23 mouse cellular contexts compared by ENCODE assay signal in genomic region chrY:90738431-90738680, GRCm38 (mm10). TPM values are rescaled to one million over a fixed set of nuclear protein-coding genes. Genes with fewer than 3 reads are reported as not detected.
DNase-seq lines count a peak whose midpoint lies in the region; ATAC-seq and TF ChIP-seq lines count a peak whose summit lies in the region.
"Had no signal": no experiment of that assay in that cellular context is flagged by ENCODE, and none has a peak within 500 bp of the region (broad histone marks: within the 10 kb centered on the region; RNA-seq: fewer than 3 reads in every experiment).

No protein-coding gene starts in this region.

- no peak overlapping the region for H3K9ac ChIP-seq in ES-Bruce4 (ENCODE audit: low read depth, poor library complexity, severe bottlenecking)
- no peak overlapping the region for H3K9ac ChIP-seq in liver, embryonic 12.5 days
- H3K9ac ChIP-seq: embryonic facial prominence, embryonic 12.5 days; forebrain, embryonic 12.5 days; heart, embryonic 12.5 days; hindbrain, embryonic 14.5 days had no signal

- DNase-seq in kidney, adult 2 months = peak; percentile 10
- no peak for DNase-seq in kidney, postnatal 4 days
- DNase-seq in CD4-positive helper T cell, adult 2 months (ENCODE audit: low read depth, low spot score) = peak; percentile 51
- DNase-seq in liver = no peak

- H3K4me2 ChIP-seq in liver, embryonic 12.5 days = no peak overlapping the region
- H3K4me2 ChIP-seq: embryonic facial prominence, embryonic 12.5 days; forebrain, embryonic 12.5 days; heart, embryonic 12.5 days; hindbrain, embryonic 14.5 days had no signal

- TF ChIP-seq POLR2A in kidney, adult 2 months (IDR thresholded peaks at IDR 0.05; ENCODE audit: low read depth, low read length) = no peak
- TF ChIP-seq POLR2A in ES-Bruce4 (IDR thresholded peaks at IDR 0.05; ENCODE audit: insufficient read depth, low read length) = no peak

- no peak overlapping the region for H3K4me3 ChIP-seq in kidney, adult 2 months (ENCODE audit: insufficient read depth, low read depth, low read length)
- no peak overlapping the region for H3K4me3 ChIP-seq in ES-Bruce4 (ENCODE audit: low read depth, low read length)
- no peak overlapping the region for H3K4me3 ChIP-seq in liver, embryonic 12.5 days
- H3K4me3 ChIP-seq: embryonic facial prominence, embryonic 12.5 days; forebrain, embryonic 12.5 days; heart, adult 2 months; heart, embryonic 12.5 days; hindbrain, embryonic 10.5 days had no signal

- no peak overlapping the region for H3K27ac ChIP-seq in kidney, adult 2 months (ENCODE audit: insufficient read depth, low read depth, low read length)
- peak overlapping the region; percentile 14 for H3K27ac ChIP-seq in ES-Bruce4 (ENCODE audit: insufficient read depth, low read length)
- no peak overlapping the region for H3K27ac ChIP-seq in liver, embryonic 12.5 days
- H3K27ac ChIP-seq: embryonic facial prominence, embryonic 12.5 days; forebrain, embryonic 12.5 days; heart, adult 2 months; hindbrain, embryonic 10.5 days; hindbrain, embryonic 14.5 days had no signal

- H3K9me3 ChIP-seq in ES-Bruce4 (replicated peaks; ENCODE audit: control insufficient read depth, insufficient read depth, low read length, poor library complexity, severe bottlenecking) = peaks cover 84% of the 10 kb centered on the region
- peaks cover 42% of the 10 kb centered on the region for H3K9me3 ChIP-seq in liver, embryonic 12.5 days (replicated peaks)

- ATAC-seq in megakaryocyte-erythroid progenitor cell, adult 5-6 weeks (replicated peaks; ENCODE audit: low FRiP score, low TSS enrichment, poor library complexity, severe bottlenecking) = 0 out of 2 replicates have a peak, but pooled peaks have one; percentile 0
- ATAC-seq in liver, embryonic 12.5 days = no peak
- ATAC-seq: forebrain, embryonic 16.5 days had no signal

- TF ChIP-seq EP300 in ES-Bruce4 (IDR thresholded peaks at IDR 0.05; ENCODE audit: insufficient read depth, low read depth, low read length) = no peak

- no peaks in the 10 kb centered on the region for H3K27me3 ChIP-seq in kidney, adult 2 months (replicated peaks; ENCODE audit: control insufficient read depth, insufficient read depth, low read length)
- no peaks in the 10 kb centered on the region for H3K27me3 ChIP-seq in ES-Bruce4 (ENCODE audit: control insufficient read depth, insufficient read depth, low read length, poor library complexity, severe bottlenecking)
- no peaks in the 10 kb centered on the region for H3K27me3 ChIP-seq in liver, embryonic 12.5 days (replicated peaks)
- H3K27me3 ChIP-seq: embryonic facial prominence, embryonic 12.5 days; forebrain, embryonic 12.5 days; heart, embryonic 12.5 days had no signal

- H3K36me3 ChIP-seq in kidney, adult 2 months (ENCODE audit: control insufficient read depth, insufficient read depth, low read length) = peaks cover 15% of the 10 kb centered on the region; the same call in 1 of the 2 replicates
- H3K36me3 ChIP-seq in ES-Bruce4 (ENCODE audit: control insufficient read depth, insufficient read depth, low read length, poor library complexity, severe bottlenecking) = peaks cover 60% of the 10 kb centered on the region
- peaks cover 43% of the 10 kb centered on the region for H3K36me3 ChIP-seq in liver, embryonic 12.5 days

- no peaks in the 10 kb centered on the region for H3K4me1 ChIP-seq in kidney, adult 2 months (ENCODE audit: control insufficient read depth, insufficient read depth, low read length)
- no peaks in the 10 kb centered on the region for H3K4me1 ChIP-seq in ES-Bruce4 (ENCODE audit: control insufficient read depth, insufficient read depth, low read length)
- no peaks in the 10 kb centered on the region for H3K4me1 ChIP-seq in liver, embryonic 12.5 days
- H3K4me1 ChIP-seq: embryonic facial prominence, embryonic 12.5 days; forebrain, embryonic 12.5 days; heart, embryonic 12.5 days; hindbrain, embryonic 10.5 days had no signal

- TF ChIP-seq CTCF in kidney, adult 2 months (conservative IDR thresholded peaks at IDR 0.05; ENCODE audit: insufficient read depth, insufficient read length, low read depth, low read length) = no peak
- no peak for TF ChIP-seq CTCF in ES-Bruce4 (IDR thresholded peaks at IDR 0.05; ENCODE audit: low read depth, low read length)

- 83% methylated on average over 1 of the region's 1 CpGs for WGBS in kidney, adult 2 months
- WGBS in liver, embryonic 12.5 days (ENCODE audit: insufficient replicate concordance) = 67% methylated on average over 1 of the region's 1 CpGs

RNA-seq across cellular contexts. Expression of gene Gm21860, which starts 16.3 kb away (rescaled TPM):
- not detected in 2 replicates for polyA plus RNA-seq in kidney, adult 2 months (2012; rRNA removed)
- not detected in 2 replicates for polyA plus RNA-seq in ES-Bruce4 (2011; ENCODE audit: insufficient read depth, insufficient read length, low read depth, missing spikeins)
- not detected in 2 replicates for total RNA-seq in megakaryocyte-erythroid progenitor cell, adult 5-6 weeks (2014; fragmentation: Nextera tagmentation)
- not detected in 2 replicates for total RNA-seq in megakaryocyte-erythroid progenitor cell, adult 5-6 weeks (2017)
- not detected in 2 replicates for polyA plus RNA-seq in liver, embryonic 12.5 days (2016; fragmentation: Nextera tagmentation; extraction: Ambion mirVana)
- total RNA-seq: adrenal gland, adult 8-10 months; adrenal gland, postnatal 36 days; gastrocnemius, postnatal 10 days; heart, adult 2 months; heart, postnatal 25 days had no signal
- polyA plus RNA-seq: cerebellum, adult 2 months; cortical plate, adult 2 months; embryonic facial prominence, embryonic 12.5 days; forebrain, embryonic 12.5 days; forebrain, embryonic 16.5 days; frontal cortex, adult 2 months; gonadal fat pad, adult 2 months; heart, adult 2 months; heart, embryonic 12.5 days; heart, embryonic 16.5 days; hindbrain, embryonic 10.5 days; hindbrain, embryonic 14.5 days had no signal

RNA-seq across cellular contexts. Expression of gene Gm47283, which starts 46.2 kb away (rescaled TPM):
- not detected in 2 replicates for polyA plus RNA-seq in kidney, adult 2 months (2012; rRNA removed)
- not detected in 2 replicates for polyA plus RNA-seq in ES-Bruce4 (2011; ENCODE audit: insufficient read depth, insufficient read length, low read depth, missing spikeins)
- not detected in 2 replicates for total RNA-seq in megakaryocyte-erythroid progenitor cell, adult 5-6 weeks (2014; fragmentation: Nextera tagmentation)
- not detected in 2 replicates for total RNA-seq in megakaryocyte-erythroid progenitor cell, adult 5-6 weeks (2017)
- not detected in 2 replicates for polyA plus RNA-seq in liver, embryonic 12.5 days (2016; fragmentation: Nextera tagmentation; extraction: Ambion mirVana)
- total RNA-seq: adrenal gland, adult 8-10 months; adrenal gland, postnatal 36 days; gastrocnemius, postnatal 10 days; heart, adult 2 months; heart, postnatal 25 days had no signal
- polyA plus RNA-seq: cerebellum, adult 2 months; cortical plate, adult 2 months; embryonic facial prominence, embryonic 12.5 days; forebrain, embryonic 12.5 days; forebrain, embryonic 16.5 days; frontal cortex, adult 2 months; gonadal fat pad, adult 2 months; heart, adult 2 months; heart, embryonic 12.5 days; heart, embryonic 16.5 days; hindbrain, embryonic 10.5 days; hindbrain, embryonic 14.5 days had no signal

Comparison
In these comparisons a context has a peak if more than half of its experiments do, and no peak if none do; other contexts are left out.
1. DNase-seq: peak in kidney, adult 2 months (single experiment) and CD4-positive helper T cell, adult 2 months (single experiment); none in kidney, postnatal 4 days (0 of 2) and liver (single experiment).